Mouse (Mus musculus): ENCODE measurements around the gene Cnn3. TPM values are rescaled to one million over a fixed set of nuclear protein-coding genes. Genes with fewer than 3 reads are reported as not detected.
A peak's percentile ranks its signal among the peaks of the same experiment; 100 is the strongest.

The Cnn3 gene
- 146 and 163 TPM in 2 replicates for total RNA-seq (2014; rRNA removed)
- polyA plus RNA-seq (2012; rRNA removed): 92.4 and 116 TPM in 2 replicates

GRCm38 (mm10) chr3:121425861-121426620 is at the start of gene Cnn3:
Gene Cnn3 (plus strand): TSS chr3:121426497.
- peak; percentile 95 for TF ChIP-seq POLR2A (IDR thresholded peaks at IDR 0.05; ENCODE audit: extremely low read depth, insufficient read depth, low read length)
- no peak for TF ChIP-seq CTCF (IDR thresholded peaks at IDR 0.05; ENCODE audit: low read depth, low read length)
- 2% methylated on average over 58 of the region's 66 CpGs for WGBS
- no peaks in the 10 kb centered on the region for H3K27me3 ChIP-seq (ENCODE audit: control insufficient read depth, insufficient read depth, low read length)
- peak within 1 kb of the TSS; percentile 98 for H3K27ac ChIP-seq (replicated peaks; ENCODE audit: insufficient read depth, low read depth, low read length)
- peak within 1 kb of the TSS; percentile 97 for H3K9ac ChIP-seq (ENCODE audit: low read depth, low read length)
- peaks cover 31% of the 10 kb centered on the region; the same call in 1 of the 2 replicates for H3K79me2 ChIP-seq (ENCODE audit: control insufficient read depth, insufficient read depth, low read length)
- no peaks in the 10 kb centered on the region for H3K36me3 ChIP-seq (ENCODE audit: control insufficient read depth, insufficient read depth, low read length)
- peak within 1 kb of the TSS; percentile 96 for H3K4me3 ChIP-seq (ENCODE audit: insufficient read depth, low read depth, low read length)
- peaks cover 11% of the 10 kb centered on the region for H3K4me1 ChIP-seq (ENCODE audit: control insufficient read depth, insufficient read depth, low read length)
- peak; percentile 96 for DNase-seq (ENCODE audit: extremely low read depth, low read depth, low spot score)

GRCm38 (mm10) chr3:121378708-121379612 is 47.3 kb upstream of the Cnn3 start:
- no peaks in the 10 kb centered on the region for H3K27me3 ChIP-seq (ENCODE audit: control insufficient read depth, insufficient read depth, low read length)
- H3K4me3 ChIP-seq (ENCODE audit: insufficient read depth, low read depth, low read length): no peak overlapping the region
- H3K36me3 ChIP-seq (ENCODE audit: control insufficient read depth, insufficient read depth, low read length): no peaks in the 10 kb centered on the region
- TF ChIP-seq CTCF (IDR thresholded peaks at IDR 0.05; ENCODE audit: low read depth, low read length): no peak
- TF ChIP-seq POLR2A (IDR thresholded peaks at IDR 0.05; ENCODE audit: extremely low read depth, insufficient read depth, low read length): no peak
- peaks cover 8% of the 10 kb centered on the region for H3K4me1 ChIP-seq (ENCODE audit: control insufficient read depth, insufficient read depth, low read length)
- H3K9ac ChIP-seq (ENCODE audit: low read depth, low read length): peak overlapping the region; percentile 31; the same call in 1 of the 2 replicates
- peak; percentile 95 for DNase-seq (ENCODE audit: extremely low read depth, low read depth, low spot score)
- H3K79me2 ChIP-seq (ENCODE audit: control insufficient read depth, insufficient read depth, low read length): no peaks in the 10 kb centered on the region
- H3K27ac ChIP-seq (replicated peaks; ENCODE audit: insufficient read depth, low read depth, low read length): peak overlapping the region; percentile 70
- WGBS: 25% methylated on average over 15 of the region's 15 CpGs

GRCm38 (mm10) chr3:121379699-121380098 is 46.6 kb upstream of the Cnn3 start:
- peaks cover 7% of the 10 kb centered on the region for H3K4me1 ChIP-seq (ENCODE audit: control insufficient read depth, insufficient read depth, low read length)
- TF ChIP-seq POLR2A (IDR thresholded peaks at IDR 0.05; ENCODE audit: extremely low read depth, insufficient read depth, low read length): no peak
- TF ChIP-seq CTCF (IDR thresholded peaks at IDR 0.05; ENCODE audit: low read depth, low read length): no peak
- H3K79me2 ChIP-seq (ENCODE audit: control insufficient read depth, insufficient read depth, low read length): no peaks in the 10 kb centered on the region
- H3K4me3 ChIP-seq (ENCODE audit: insufficient read depth, low read depth, low read length): no peak overlapping the region
- no peak overlapping the region for H3K9ac ChIP-seq (ENCODE audit: low read depth, low read length)
- H3K36me3 ChIP-seq (ENCODE audit: control insufficient read depth, insufficient read depth, low read length): no peaks in the 10 kb centered on the region
- 93% methylated on average over 5 of the region's 5 CpGs for WGBS
- DNase-seq (ENCODE audit: extremely low read depth, low read depth, low spot score): no peak
- no peaks in the 10 kb centered on the region for H3K27me3 ChIP-seq (ENCODE audit: control insufficient read depth, insufficient read depth, low read length)
- no peak overlapping the region for H3K27ac ChIP-seq (replicated peaks; ENCODE audit: insufficient read depth, low read depth, low read length)

- no peaks in the 10 kb centered on the region for H3K27me3 ChIP-seq (ENCODE audit: control insufficient read depth, insufficient read depth, low read length)
- DNase-seq (ENCODE audit: extremely low read depth, low read depth, low spot score): no peak
- no peak overlapping the region for H3K4me3 ChIP-seq (ENCODE audit: insufficient read depth, low read depth, low read length)
- TF ChIP-seq CTCF (IDR thresholded peaks at IDR 0.05; ENCODE audit: low read depth, low read length) (no peak), POLR2A (IDR thresholded peaks at IDR 0.05; ENCODE audit: extremely low read depth, insufficient read depth, low read length) (no peak)
- H3K4me1 ChIP-seq (ENCODE audit: control insufficient read depth, insufficient read depth, low read length): no peaks in the 10 kb centered on the region
- WGBS: 91% methylated on average over 3 of the region's 3 CpGs
- H3K9ac ChIP-seq (ENCODE audit: low read depth, low read length): no peak overlapping the region
- no peak overlapping the region for H3K27ac ChIP-seq (replicated peaks; ENCODE audit: insufficient read depth, low read depth, low read length)
- no peaks in the 10 kb centered on the region for H3K79me2 ChIP-seq (ENCODE audit: control insufficient read depth, insufficient read depth, low read length)
- H3K36me3 ChIP-seq (ENCODE audit: control insufficient read depth, insufficient read depth, low read length): no peaks in the 10 kb centered on the region
Measured at GRCm38 (mm10) chr3:121387471-121388009, 38.8 kb upstream of the Cnn3 start.

GRCm38 (mm10) chr3:121389366-121389765 is 36.9 kb upstream of the Cnn3 start:
- WGBS: 93% methylated on average over 8 of the region's 8 CpGs
- TF ChIP-seq CTCF (IDR thresholded peaks at IDR 0.05; ENCODE audit: low read depth, low read length) (no peak), POLR2A (IDR thresholded peaks at IDR 0.05; ENCODE audit: extremely low read depth, insufficient read depth, low read length) (no peak)
- H3K36me3 ChIP-seq (ENCODE audit: control insufficient read depth, insufficient read depth, low read length): no peaks in the 10 kb centered on the region
- H3K4me3 ChIP-seq (ENCODE audit: insufficient read depth, low read depth, low read length): no peak overlapping the region
- DNase-seq (ENCODE audit: extremely low read depth, low read depth, low spot score): no peak
- no peaks in the 10 kb centered on the region for H3K79me2 ChIP-seq (ENCODE audit: control insufficient read depth, insufficient read depth, low read length)
- no peaks in the 10 kb centered on the region for H3K27me3 ChIP-seq (ENCODE audit: control insufficient read depth, insufficient read depth, low read length)
- no peak overlapping the region for H3K9ac ChIP-seq (ENCODE audit: low read depth, low read length)
- H3K4me1 ChIP-seq (ENCODE audit: control insufficient read depth, insufficient read depth, low read length): no peaks in the 10 kb centered on the region
- H3K27ac ChIP-seq (replicated peaks; ENCODE audit: insufficient read depth, low read depth, low read length): no peak overlapping the region

All from liver, adult 2 months (tissue).